Mouse (Mus musculus): Measurements from ENCODE around the gene Brca2. TPM values are rescaled to one million over a fixed set of nuclear protein-coding genes. Genes with fewer than 3 reads are reported as not detected.

Gene Brca2
- polyA plus RNA-seq, 1 experiment from 2014 or later, result 11.6 TPM

GRCm38 (mm10) chr5:150518064-150518463 is 4.4 kb upstream of the Brca2 start, which contains the start of gene Zar1l:
Zar1l (minus strand) TSS chr5:150518164.
- ATAC-seq (ENCODE audit: low FRiP score), result no peak
- WGBS, result 62% methylated on average over 4 of the region's 4 CpGs
- no peak within 1 kb of the TSS for H3K4me2 ChIP-seq

DNA sequence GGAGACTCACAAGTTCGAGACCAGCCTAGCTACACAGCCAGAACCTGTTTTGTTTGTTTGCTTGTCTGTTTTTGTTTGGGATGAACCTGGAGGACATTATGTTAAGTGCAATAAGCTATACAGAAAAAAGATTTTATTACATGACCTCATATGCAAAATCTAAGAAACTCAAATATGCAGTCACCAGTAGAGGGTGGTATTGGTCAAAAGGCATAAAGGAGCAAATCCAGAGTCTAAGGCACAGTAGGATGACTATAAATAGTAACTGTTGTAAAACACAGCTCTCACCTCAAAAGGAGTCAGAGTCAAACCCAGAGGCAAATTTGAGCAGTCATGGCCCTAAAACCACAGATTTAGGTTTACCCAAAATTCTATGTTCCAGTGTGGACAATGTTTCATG is 2.9 kb upstream of the Brca2 start:
- H3K9ac ChIP-seq (replicated peaks), result no peak overlapping the region
- H3K9me3 ChIP-seq (replicated peaks), result no peaks in the 10 kb centered on the region
- H3K4me3 ChIP-seq (replicated peaks), result no peak overlapping the region
- H3K27ac ChIP-seq (replicated peaks), result no peak overlapping the region
- no peak for ATAC-seq (ENCODE audit: low FRiP score)
- H3K4me2 ChIP-seq, result no peak overlapping the region
- no peaks in the 10 kb centered on the region for H3K27me3 ChIP-seq (replicated peaks)
- H3K36me3 ChIP-seq, result no peaks in the 10 kb centered on the region
- WGBS, result 97% methylated on average over 1 of the region's 1 CpGs
- peaks cover 9% of the 10 kb centered on the region for H3K4me1 ChIP-seq

More at GRCm38 (mm10) chr5:150518064-150518463, 4.4 kb upstream of the Brca2 start, which contains the start of gene Zar1l:
- no peak within 1 kb of the TSS for H3K9ac ChIP-seq (replicated peaks)
- H3K4me3 ChIP-seq (replicated peaks), result no peak within 1 kb of the TSS
- no peaks in the 10 kb centered on the region for H3K36me3 ChIP-seq
- H3K27ac ChIP-seq (replicated peaks), result no peak within 1 kb of the TSS
- H3K9me3 ChIP-seq (replicated peaks), result no peaks in the 10 kb centered on the region
- H3K4me1 ChIP-seq, result peaks cover 6% of the 10 kb centered on the region
- no peaks in the 10 kb centered on the region for H3K27me3 ChIP-seq (replicated peaks)

GRCm38 (mm10) chr5:150522867-150523234 is 421 bp downstream of the Brca2 start:
- Histone ChIP-seq H3K9ac (replicated peaks) (peak overlapping the region; percentile 73), H3K9me3 (replicated peaks) (no peaks in the 10 kb centered on the region), H3K27me3 (replicated peaks) (no peaks in the 10 kb centered on the region), H3K4me2 (peak overlapping the region; percentile 76), H3K4me1 (peaks cover 9% of the 10 kb centered on the region), H3K27ac (replicated peaks) (peak overlapping the region; percentile 80), H3K36me3 (no peaks in the 10 kb centered on the region), H3K4me3 (replicated peaks) (peak overlapping the region; percentile 87)
- no peak; the same call in 1 of the 2 replicates for ATAC-seq (ENCODE audit: low FRiP score)
- WGBS, result 11% methylated on average over 11 of the region's 11 CpGs

DNA sequence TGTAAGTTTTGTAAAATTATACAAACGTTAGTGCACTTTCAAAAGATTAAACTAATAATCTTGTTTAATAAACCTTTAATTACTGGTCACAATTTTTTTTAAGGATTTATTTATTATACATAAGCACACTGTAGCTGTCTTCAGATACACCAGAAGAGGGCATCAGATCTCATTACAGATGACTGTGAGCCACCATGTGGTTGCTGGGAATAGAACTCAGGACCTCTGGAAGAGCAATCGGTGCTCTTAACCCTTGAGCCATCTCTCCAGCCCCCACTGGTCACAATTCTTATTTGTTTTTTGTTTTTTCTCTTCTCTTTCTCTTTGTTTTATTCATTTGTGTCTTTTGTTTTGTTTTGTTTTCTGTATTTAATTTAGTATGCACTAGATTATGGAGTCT is 2.8 kb downstream of the Brca2 start:
- H3K27me3 ChIP-seq (replicated peaks), result no peaks in the 10 kb centered on the region
- H3K4me1 ChIP-seq, result peaks cover 9% of the 10 kb centered on the region
- no peak overlapping the region for H3K9ac ChIP-seq (replicated peaks)
- no peak for ATAC-seq (ENCODE audit: low FRiP score)
- H3K4me3 ChIP-seq (replicated peaks), result no peak overlapping the region
- H3K36me3 ChIP-seq, result no peaks in the 10 kb centered on the region
- H3K9me3 ChIP-seq (replicated peaks), result no peaks in the 10 kb centered on the region
- 89% methylated on average over 2 of the region's 2 CpGs for WGBS
- no peak overlapping the region for H3K27ac ChIP-seq (replicated peaks)
- no peak overlapping the region for H3K4me2 ChIP-seq

DNA sequence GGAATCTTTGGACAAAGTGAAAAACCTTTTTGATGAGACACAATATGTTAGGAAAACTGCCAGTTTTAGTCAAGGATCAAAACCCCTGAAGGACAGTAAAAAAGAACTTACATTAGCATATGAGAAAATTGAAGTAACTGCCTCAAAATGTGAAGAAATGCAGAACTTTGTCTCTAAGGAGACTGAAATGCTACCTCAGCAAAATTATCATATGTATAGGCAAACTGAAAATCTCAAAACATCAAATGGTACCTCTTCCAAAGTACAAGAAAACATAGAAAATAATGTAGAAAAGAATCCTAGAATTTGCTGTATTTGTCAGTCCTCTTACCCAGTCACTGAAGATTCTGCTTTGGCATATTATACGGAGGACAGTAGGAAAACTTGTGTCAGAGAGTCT is 18.9 kb downstream of the Brca2 start:
- no peak overlapping the region for H3K9ac ChIP-seq (replicated peaks)
- H3K4me2 ChIP-seq, result no peak overlapping the region
- H3K4me1 ChIP-seq, result no peaks in the 10 kb centered on the region
- no peak for ATAC-seq (ENCODE audit: low FRiP score)
- H3K36me3 ChIP-seq, result peaks cover 34% of the 10 kb centered on the region
- no peak overlapping the region for H3K4me3 ChIP-seq (replicated peaks)
- H3K9me3 ChIP-seq (replicated peaks), result no peaks in the 10 kb centered on the region
- H3K27me3 ChIP-seq (replicated peaks), result no peaks in the 10 kb centered on the region
- no peak overlapping the region for H3K27ac ChIP-seq (replicated peaks)
- WGBS, result 100% methylated on average over 1 of the region's 1 CpGs

DNA sequence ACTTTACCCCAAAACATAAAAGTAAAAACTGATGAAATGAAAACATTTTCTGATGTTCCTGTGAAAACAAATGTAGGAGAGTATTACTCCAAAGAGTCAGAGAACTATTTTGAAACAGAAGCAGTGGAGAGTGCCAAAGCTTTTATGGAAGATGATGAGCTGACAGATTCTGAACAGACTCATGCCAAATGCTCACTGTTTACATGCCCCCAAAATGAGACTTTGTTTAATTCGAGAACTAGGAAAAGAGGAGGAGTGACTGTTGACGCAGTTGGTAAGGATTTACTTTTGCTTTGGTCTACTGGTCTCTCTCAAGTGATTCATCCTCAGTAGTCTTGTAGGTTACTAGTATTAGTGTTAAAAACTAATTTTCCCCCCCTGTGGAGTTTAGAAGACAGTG is 20.8 kb downstream of the Brca2 start:
- Histone ChIP-seq H3K27me3 (replicated peaks) (no peaks in the 10 kb centered on the region), H3K9ac (replicated peaks) (no peak overlapping the region), H3K27ac (replicated peaks) (no peak overlapping the region), H3K4me3 (replicated peaks) (no peak overlapping the region), H3K9me3 (replicated peaks) (no peaks in the 10 kb centered on the region), H3K4me2 (no peak overlapping the region), H3K4me1 (no peaks in the 10 kb centered on the region), H3K36me3 (peaks cover 18% of the 10 kb centered on the region)
- no peak for ATAC-seq (ENCODE audit: low FRiP score)
- 96% methylated on average over 2 of the region's 2 CpGs for WGBS

GRCm38 (mm10) chr5:150551637-150552036 is 29.2 kb downstream of the Brca2 start:
- no peaks in the 10 kb centered on the region for H3K4me1 ChIP-seq
- H3K9me3 ChIP-seq (replicated peaks), result no peaks in the 10 kb centered on the region
- H3K27ac ChIP-seq (replicated peaks), result no peak overlapping the region
- no peak overlapping the region for H3K4me3 ChIP-seq (replicated peaks)
- no peak overlapping the region for H3K9ac ChIP-seq (replicated peaks)
- H3K36me3 ChIP-seq, result peaks cover 26% of the 10 kb centered on the region
- WGBS, result 56% methylated on average over 3 of the region's 3 CpGs
- no peak overlapping the region for H3K4me2 ChIP-seq
- ATAC-seq (ENCODE audit: low FRiP score), result no peak
- no peaks in the 10 kb centered on the region for H3K27me3 ChIP-seq (replicated peaks)

GRCm38 (mm10) chr5:150559519-150560103 is 37.2 kb downstream of the Brca2 start:
- no peaks in the 10 kb centered on the region for H3K27me3 ChIP-seq (replicated peaks)
- no peak overlapping the region for H3K27ac ChIP-seq (replicated peaks)
- no peak overlapping the region for H3K4me3 ChIP-seq (replicated peaks)
- no peaks in the 10 kb centered on the region for H3K9me3 ChIP-seq (replicated peaks)
- no peaks in the 10 kb centered on the region for H3K4me1 ChIP-seq
- no peak for ATAC-seq (ENCODE audit: low FRiP score)
- H3K36me3 ChIP-seq, result peaks cover 34% of the 10 kb centered on the region
- H3K9ac ChIP-seq (replicated peaks), result no peak overlapping the region
- 94% methylated on average over 6 of the region's 6 CpGs for WGBS
- no peak overlapping the region for H3K4me2 ChIP-seq

DNA sequence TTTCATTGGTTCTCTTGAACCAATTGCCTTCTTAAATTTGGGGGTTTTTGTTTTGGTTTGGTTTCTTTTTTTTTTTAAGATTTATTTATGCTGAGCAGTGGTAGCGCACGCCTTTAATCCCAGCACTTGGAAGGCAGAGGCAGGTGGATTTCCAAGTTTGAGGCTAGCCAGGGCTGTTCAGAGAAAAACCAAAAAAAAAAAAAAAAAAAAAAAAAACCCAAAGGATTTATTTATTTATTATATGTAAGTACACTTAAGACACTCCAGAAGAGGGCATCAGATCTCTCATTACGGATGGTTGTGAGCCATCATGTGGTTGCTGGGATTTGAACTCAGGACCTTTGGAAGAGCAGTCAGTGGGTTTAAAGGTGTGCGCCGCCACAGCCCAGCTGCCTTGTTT is 38.4 kb downstream of the Brca2 start:
- no peaks in the 10 kb centered on the region for H3K27me3 ChIP-seq (replicated peaks)
- peaks cover 32% of the 10 kb centered on the region for H3K36me3 ChIP-seq
- H3K9ac ChIP-seq (replicated peaks), result no peak overlapping the region
- no peaks in the 10 kb centered on the region for H3K9me3 ChIP-seq (replicated peaks)
- H3K4me2 ChIP-seq, result no peak overlapping the region
- no peak overlapping the region for H3K4me3 ChIP-seq (replicated peaks)
- H3K4me1 ChIP-seq, result no peaks in the 10 kb centered on the region
- WGBS, result 96% methylated on average over 5 of the region's 5 CpGs
- ATAC-seq (ENCODE audit: low FRiP score), result no peak
- no peak overlapping the region for H3K27ac ChIP-seq (replicated peaks)

- Histone ChIP-seq H3K27ac (replicated peaks) (no peak overlapping the region), H3K27me3 (replicated peaks) (no peaks in the 10 kb centered on the region), H3K4me3 (replicated peaks) (no peak overlapping the region), H3K4me1 (no peaks in the 10 kb centered on the region), H3K9ac (replicated peaks) (no peak overlapping the region), H3K4me2 (no peak overlapping the region), H3K9me3 (replicated peaks) (no peaks in the 10 kb centered on the region), H3K36me3 (peaks cover 32% of the 10 kb centered on the region)
- no peak for ATAC-seq (ENCODE audit: low FRiP score)
Measured at GRCm38 (mm10) chr5:150561376-150561775, 38.9 kb downstream of the Brca2 start.

- Histone ChIP-seq H3K4me2 (no peak overlapping the region), H3K4me3 (replicated peaks) (no peak overlapping the region), H3K9ac (replicated peaks) (no peak overlapping the region), H3K27me3 (replicated peaks) (no peaks in the 10 kb centered on the region), H3K4me1 (no peaks in the 10 kb centered on the region), H3K9me3 (replicated peaks) (no peaks in the 10 kb centered on the region), H3K27ac (replicated peaks) (no peak overlapping the region), H3K36me3 (peaks cover 31% of the 10 kb centered on the region)
- no peak for ATAC-seq (ENCODE audit: low FRiP score)
- 92% methylated on average over 5 of the region's 5 CpGs for WGBS
Measured at GRCm38 (mm10) chr5:150561783-150562182, 39.4 kb downstream of the Brca2 start.

DNA sequence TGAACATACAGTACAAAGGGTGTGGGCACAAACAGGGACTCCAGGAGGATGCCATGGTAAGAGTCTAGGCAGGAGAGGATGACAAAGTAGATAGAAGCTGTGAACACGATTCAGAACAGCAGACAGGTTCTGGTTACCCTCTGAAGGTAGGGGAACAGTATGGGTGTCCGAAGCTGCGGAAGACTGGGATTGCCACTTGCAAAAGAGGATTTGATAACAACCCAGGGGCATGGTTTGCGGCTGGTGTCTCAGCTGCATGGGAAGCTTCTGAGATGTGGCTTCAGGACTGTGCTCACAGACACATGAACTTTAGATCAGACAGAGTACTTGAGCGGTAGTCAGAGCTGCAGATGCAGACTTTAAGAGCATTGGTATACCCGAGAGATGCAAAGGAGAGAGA is 42.0 kb downstream of the Brca2 start:
- Histone ChIP-seq H3K27me3 (replicated peaks) (no peaks in the 10 kb centered on the region), H3K9me3 (replicated peaks) (no peaks in the 10 kb centered on the region), H3K9ac (replicated peaks) (no peak overlapping the region), H3K4me2 (no peak overlapping the region), H3K27ac (replicated peaks) (no peak overlapping the region), H3K4me1 (no peaks in the 10 kb centered on the region), H3K4me3 (replicated peaks) (no peak overlapping the region), H3K36me3 (peaks cover 33% of the 10 kb centered on the region)
- WGBS, result 97% methylated on average over 6 of the region's 6 CpGs
- ATAC-seq (ENCODE audit: low FRiP score), result no peak

GRCm38 (mm10) chr5:150566226-150566625 is 43.8 kb downstream of the Brca2 start:
- Histone ChIP-seq H3K4me3 (replicated peaks) (no peak overlapping the region), H3K9me3 (replicated peaks) (no peaks in the 10 kb centered on the region), H3K4me2 (no peak overlapping the region), H3K9ac (replicated peaks) (no peak overlapping the region), H3K4me1 (no peaks in the 10 kb centered on the region), H3K27ac (replicated peaks) (no peak overlapping the region), H3K36me3 (peaks cover 33% of the 10 kb centered on the region), H3K27me3 (replicated peaks) (no peaks in the 10 kb centered on the region)
- WGBS, result 56% methylated on average over 3 of the region's 3 CpGs
- no peak for ATAC-seq (ENCODE audit: low FRiP score)

All from neural tube, embryonic 15.5 days (tissue).